Mouse (Mus musculus) olfactory bulb, adult 2 months (tissue): ENCODE measurements around the gene Hcar1.

Source experiments
- CTCF ChIP-seq: fragments of 200-500 bp; IDR thresholded peaks from 2 replicates; pipeline ENCODE4 v1.5.1; 2012; ENCODE audit warnings: low read depth, mild to moderate bottlenecking, low read length, moderate library complexity; ENCODE audit not compliant: insufficient read depth
- POLR2A ChIP-seq: fragments of 200-500 bp; IDR thresholded peaks from 2 replicates; pipeline ENCODE4 v1.6.1; 2012; ENCODE audit warnings: mild to moderate bottlenecking, low read depth, low read length, moderate library complexity; ENCODE audit not compliant: insufficient read depth

DNA sequence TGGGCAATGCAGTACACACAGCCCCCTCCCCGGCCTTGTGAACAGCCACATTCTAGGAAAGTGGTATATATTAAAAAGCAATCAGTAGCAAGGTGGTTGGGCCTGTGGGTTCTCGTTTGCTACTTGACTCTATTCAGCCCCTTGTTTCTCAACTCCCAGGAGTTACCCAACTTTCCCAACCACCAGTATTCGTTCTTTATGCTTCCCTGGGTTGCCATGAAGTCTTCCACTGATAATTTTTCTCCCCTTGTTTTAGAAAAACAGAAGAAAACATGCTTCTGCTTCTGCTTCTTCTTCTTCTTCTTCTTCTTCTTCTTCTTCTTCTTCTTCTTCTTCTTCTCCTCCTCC is 36.9 kb downstream of the Hcar1 start:
- no peak for TF ChIP-seq CTCF
- TF ChIP-seq POLR2A = no peak
